Mouse (Mus musculus) embryo, embryonic 9.5 days (tissue): ENCODE measurements around the gene Mob3c.

ENCODE experiments used
- DNase-seq: peaks from one replicate; pipeline ENCODE4 v3.0.0-alpha.2; 2017; ENCODE audit errors: extremely low spot score

Gene Mob3c

GRCm38 (mm10) chr4:115881183-115881582 is 53.3 kb downstream of the Mob3c start:
- DNase-seq = peak; percentile 56

GRCm38 (mm10) chr4:115882195-115882594 is 54.3 kb downstream of the Mob3c start:
- DNase-seq = no peak

GRCm38 (mm10) chr4:115884022-115884421 is 56.1 kb downstream of the Mob3c start, which contains the start of gene Kncn:
Gene Kncn, plus strand, starts transcription at chr4:115884400.
- no peak for DNase-seq
